Mouse (Mus musculus): Measurements from ENCODE around the gene 4933434E20Rik.

- no peak for TF ChIP-seq POLR2A (IDR thresholded peaks at IDR 0.05; ENCODE audit: control insufficient read depth in 1 of 2, insufficient read depth in 1 of 2, low read depth in 1 of 2, low read length in 2 of 2, poor library complexity in 1 of 2)
- no peak for TF ChIP-seq CTCF (IDR thresholded peaks at IDR 0.05 in 2 of 3, conservative IDR thresholded peaks at IDR 0.05 in 1 of 3; ENCODE audit: control insufficient read depth in 1 of 3, insufficient read depth in 1 of 3, low read depth in 2 of 3, low read length in 3 of 3, poor library complexity in 1 of 3, severe bottlenecking in 1 of 3)
- no peak for TF ChIP-seq MYC (IDR thresholded peaks at IDR 0.05; ENCODE audit: low read depth, low read length)
- no peak for TF ChIP-seq JUND (IDR thresholded peaks at IDR 0.05; ENCODE audit: low read depth, low read length)
- no peak for TF ChIP-seq EP300 (IDR thresholded peaks at IDR 0.05; ENCODE audit: low read depth in 1 of 2, low read length in 2 of 2)
- no peak for TF ChIP-seq BHLHE40 (IDR thresholded peaks at IDR 0.05; ENCODE audit: borderline replicate concordance, low read depth, low read length)
- TF ChIP-seq SMC3 (IDR thresholded peaks at IDR 0.05; ENCODE audit: low read depth, low read length), result no peak
- TF ChIP-seq RCOR1 (IDR thresholded peaks at IDR 0.05; ENCODE audit: low read depth, low read length), result no peak
- no peak for TF ChIP-seq POLR2AphosphoS2 (IDR thresholded peaks at IDR 0.05; ENCODE audit: low read length)
- no peak for TF ChIP-seq E2F4 (IDR thresholded peaks at IDR 0.05; ENCODE audit: borderline replicate concordance, low read depth, low read length)
- TF ChIP-seq MYB (IDR thresholded peaks at IDR 0.05; ENCODE audit: low read depth, low read length), result no peak
Measured at GRCm38 (mm10) chr3:90103938-90104337, 52.5 kb downstream of the 4933434E20Rik start, which contains the start of gene Nup210l.

All from MEL (cell line).